Comparison of ENCODE assay signal across 8 mouse cellular contexts in the genomic region with DNA sequence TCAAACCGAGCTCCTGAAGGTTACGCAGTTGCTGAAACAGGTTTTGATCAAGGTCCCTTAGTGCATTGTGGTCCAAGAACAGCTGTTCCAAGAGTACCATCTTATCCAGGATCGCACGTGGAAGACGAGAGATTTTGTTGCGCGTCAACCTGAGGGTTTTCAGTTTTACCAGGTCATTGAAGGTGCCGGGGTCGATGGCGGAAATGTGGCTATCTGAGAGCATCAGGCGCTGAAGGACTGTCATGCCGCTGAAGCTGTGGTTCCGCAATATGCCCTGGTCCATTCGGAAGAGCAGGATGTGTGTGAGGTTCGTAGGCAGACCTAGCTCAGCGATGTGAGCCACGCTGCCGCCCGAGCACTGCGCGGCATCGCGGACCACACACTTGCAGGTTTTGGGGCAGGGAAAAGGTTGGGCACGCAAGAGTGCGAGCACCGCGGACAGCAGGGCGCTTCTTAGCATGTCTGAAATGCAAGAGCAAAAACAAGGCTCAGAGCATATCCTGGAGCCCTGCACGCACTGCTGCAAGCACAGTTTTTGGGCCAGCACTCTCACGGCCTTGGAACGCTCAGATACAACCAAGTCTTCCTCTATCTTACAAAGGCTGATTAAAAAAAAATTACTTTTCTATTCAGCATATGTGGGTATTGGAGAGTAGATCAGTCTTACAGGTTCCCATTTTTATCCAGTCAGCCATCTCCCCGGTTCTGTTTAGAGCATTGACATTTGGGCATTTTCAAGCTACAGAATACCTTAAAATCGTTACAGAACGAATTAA. TPM values are rescaled to one million over a fixed set of nuclear protein-coding genes. Genes with fewer than 3 reads are reported as not detected.
DNase-seq lines count a peak whose midpoint lies in the region; ATAC-seq lines count a peak whose summit lies in the region.

No protein-coding gene starts in this region.

- H3K27ac ChIP-seq in heart, embryonic 11.5 days (ENCODE audit: low read depth, low read length) = no peak overlapping the region
- no peak overlapping the region for H3K27ac ChIP-seq in hindbrain, embryonic 14.5 days
- H3K27ac ChIP-seq in liver, embryonic 13.5 days = no peak overlapping the region
- no peak overlapping the region for H3K27ac ChIP-seq in neural tube, embryonic 15.5 days (replicated peaks)

- peak overlapping the region; percentile 72 for H3K4me3 ChIP-seq in heart, embryonic 11.5 days (ENCODE audit: low read depth, low read length)
- H3K4me3 ChIP-seq in hindbrain, embryonic 14.5 days (replicated peaks; ENCODE audit: low read length) = peak overlapping the region; percentile 52
- H3K4me3 ChIP-seq in liver, embryonic 13.5 days (replicated peaks) = peak overlapping the region; percentile 66
- peak overlapping the region; percentile 59 for H3K4me3 ChIP-seq in neural tube, embryonic 15.5 days (replicated peaks)

- DNase-seq in heart, adult 9 months (ENCODE audit: low spot score in 2 of 2) = no peak
- peak; percentile 17 for DNase-seq in Muller cell, postnatal 12 days (ENCODE audit: inconsistent ontology term)
- peak; percentile 42 for DNase-seq in embryo, embryonic 9.5 days (ENCODE audit: extremely low spot score)
- peak; percentile 45 for DNase-seq in hindbrain, embryonic 14.5 days (ENCODE audit: low spot score)
- no peak for DNase-seq in liver, embryonic 13.5 days
- DNase-seq in gastrocnemius, adult 18-20 months (ENCODE audit: low spot score) = no peak

- peaks cover 55% of the 10 kb centered on the region for H3K27me3 ChIP-seq in heart, embryonic 11.5 days (ENCODE audit: control insufficient read depth, insufficient read depth, low read length)
- peaks cover 60% of the 10 kb centered on the region for H3K27me3 ChIP-seq in hindbrain, embryonic 14.5 days (ENCODE audit: control insufficient read depth, insufficient read depth, low read length)
- H3K27me3 ChIP-seq in liver, embryonic 13.5 days = peaks cover 44% of the 10 kb centered on the region
- H3K27me3 ChIP-seq in neural tube, embryonic 15.5 days (replicated peaks) = peaks cover 50% of the 10 kb centered on the region

- H3K4me1 ChIP-seq in heart, embryonic 11.5 days (ENCODE audit: control insufficient read depth, insufficient read depth, low read length) = peaks cover 14% of the 10 kb centered on the region
- peaks cover 21% of the 10 kb centered on the region for H3K4me1 ChIP-seq in hindbrain, embryonic 14.5 days (replicated peaks; ENCODE audit: control insufficient read depth, insufficient read depth, low read length)
- peaks cover 43% of the 10 kb centered on the region for H3K4me1 ChIP-seq in liver, embryonic 13.5 days (replicated peaks)
- peaks cover 23% of the 10 kb centered on the region for H3K4me1 ChIP-seq in neural tube, embryonic 15.5 days

- peak overlapping the region; percentile 100 for H3K4me2 ChIP-seq in heart, embryonic 11.5 days
- peak overlapping the region; percentile 95 for H3K4me2 ChIP-seq in hindbrain, embryonic 14.5 days (replicated peaks)
- H3K4me2 ChIP-seq in liver, embryonic 13.5 days = peak overlapping the region; percentile 93
- H3K4me2 ChIP-seq in neural tube, embryonic 15.5 days = peak overlapping the region; percentile 96

- no peak overlapping the region for H3K9ac ChIP-seq in heart, embryonic 11.5 days (ENCODE audit: low read depth, low read length)
- H3K9ac ChIP-seq in hindbrain, embryonic 14.5 days = peak overlapping the region; percentile 57; the same call in 1 of the 2 replicates
- peak overlapping the region; percentile 68 for H3K9ac ChIP-seq in liver, embryonic 13.5 days
- peak overlapping the region; percentile 59; the same call in 1 of the 2 replicates for H3K9ac ChIP-seq in neural tube, embryonic 15.5 days (replicated peaks)

- 5% methylated on average over 34 of the region's 34 CpGs for WGBS in heart, embryonic 11.5 days (ENCODE audit: insufficient replicate concordance)
- WGBS in hindbrain, embryonic 14.5 days = 3% methylated on average over 34 of the region's 34 CpGs
- 2% methylated on average over 34 of the region's 34 CpGs for WGBS in liver, embryonic 13.5 days (ENCODE audit: insufficient replicate concordance)
- WGBS in neural tube, embryonic 15.5 days = 4% methylated on average over 34 of the region's 34 CpGs

- no peaks in the 10 kb centered on the region for H3K9me3 ChIP-seq in heart, embryonic 11.5 days (replicated peaks; ENCODE audit: control insufficient read depth, low read length)
- no peaks in the 10 kb centered on the region for H3K9me3 ChIP-seq in hindbrain, embryonic 14.5 days (ENCODE audit: control insufficient read depth, low read length)
- no peaks in the 10 kb centered on the region for H3K9me3 ChIP-seq in liver, embryonic 13.5 days (replicated peaks)
- H3K9me3 ChIP-seq in neural tube, embryonic 15.5 days (replicated peaks) = no peaks in the 10 kb centered on the region

- ATAC-seq in heart, embryonic 11.5 days (replicated peaks; ENCODE audit: insufficient number of reproducible peaks, low FRiP score, low TSS enrichment) = no peak
- 0 out of 2 replicates have a peak, but pooled peaks have one; percentile 11 for ATAC-seq in hindbrain, embryonic 14.5 days (ENCODE audit: low FRiP score)
- ATAC-seq in liver, embryonic 13.5 days (ENCODE audit: low read depth) = no peak
- ATAC-seq in neural tube, embryonic 15.5 days (ENCODE audit: low FRiP score) = 0 out of 2 replicates have a peak, but pooled peaks have one; percentile 28

- H3K36me3 ChIP-seq in heart, embryonic 11.5 days (ENCODE audit: control insufficient read depth, insufficient read depth, low read length) = no peaks in the 10 kb centered on the region
- peaks cover 12% of the 10 kb centered on the region for H3K36me3 ChIP-seq in hindbrain, embryonic 14.5 days (replicated peaks; ENCODE audit: control insufficient read depth, insufficient read depth)
- no peaks in the 10 kb centered on the region for H3K36me3 ChIP-seq in liver, embryonic 13.5 days
- no peaks in the 10 kb centered on the region for H3K36me3 ChIP-seq in neural tube, embryonic 15.5 days

RNA-seq across cellular contexts. Expression of a gene that starts 1.0 kb away (rescaled TPM):
- 3.2 and 5.5 TPM in 2 replicates for polyA plus RNA-seq in heart, embryonic 11.5 days (2014; fragmentation: Nextera tagmentation; extraction: Ambion mirVana)
- 0.64 and 0.68 TPM in 2 replicates for polyA plus RNA-seq in hindbrain, embryonic 14.5 days (2014; fragmentation: Nextera tagmentation; extraction: Ambion mirVana)
- polyA plus RNA-seq in liver, embryonic 13.5 days (2015; fragmentation: Nextera tagmentation; extraction: Ambion mirVana) = 17.2 and 21.8 TPM in 2 replicates
- polyA plus RNA-seq in neural tube, embryonic 15.5 days (2015; fragmentation: Nextera tagmentation; extraction: Ambion mirVana) = 0.52 and 1.2 TPM in 2 replicates
- total RNA-seq in gastrocnemius, adult 18-20 months (2021) = not detected

RNA-seq across cellular contexts. Expression of a gene that starts 26.5 kb away (rescaled TPM):
- 0.48 and 0.84 TPM in 2 replicates for polyA plus RNA-seq in heart, embryonic 11.5 days (2014; fragmentation: Nextera tagmentation; extraction: Ambion mirVana)
- polyA plus RNA-seq in hindbrain, embryonic 14.5 days (2014; fragmentation: Nextera tagmentation; extraction: Ambion mirVana) = 0.31 and 0.39 TPM in 2 replicates
- polyA plus RNA-seq in liver, embryonic 13.5 days (2015; fragmentation: Nextera tagmentation; extraction: Ambion mirVana) = 0.08 TPM in 1 of 2 replicates, not detected in the other
- 0.37 and 0.43 TPM in 2 replicates for polyA plus RNA-seq in neural tube, embryonic 15.5 days (2015; fragmentation: Nextera tagmentation; extraction: Ambion mirVana)
- total RNA-seq in gastrocnemius, adult 18-20 months (2021) = under 1 TPM; 0.14 to 0.47 TPM

RNA-seq across cellular contexts. Expression of a gene that starts 42.3 kb away (rescaled TPM):
- polyA plus RNA-seq in heart, embryonic 11.5 days (2014; fragmentation: Nextera tagmentation; extraction: Ambion mirVana) = not detected in 2 replicates
- not detected in 2 replicates for polyA plus RNA-seq in hindbrain, embryonic 14.5 days (2014; fragmentation: Nextera tagmentation; extraction: Ambion mirVana)
- 1.7 TPM in 2 replicates for polyA plus RNA-seq in liver, embryonic 13.5 days (2015; fragmentation: Nextera tagmentation; extraction: Ambion mirVana)
- not detected in 2 replicates for polyA plus RNA-seq in neural tube, embryonic 15.5 days (2015; fragmentation: Nextera tagmentation; extraction: Ambion mirVana)
- total RNA-seq in gastrocnemius, adult 18-20 months (2021) = under 1 TPM in 1 of 2 experiments, not detected in 1; 0.05 TPM

Comparison
In these comparisons a context has a peak if more than half of its experiments do, and no peak if none do; other contexts are left out.
1. ATAC-seq: peak in hindbrain, embryonic 14.5 days (single experiment) and neural tube, embryonic 15.5 days (single experiment); none in heart, embryonic 11.5 days (single experiment) and liver, embryonic 13.5 days (single experiment).
2. DNase-seq: peak in Muller cell, postnatal 12 days (single experiment), embryo, embryonic 9.5 days (single experiment) and hindbrain, embryonic 14.5 days (single experiment); none in heart, adult 9 months (0 of 2), liver, embryonic 13.5 days (single experiment) and gastrocnemius, adult 18-20 months (single experiment).
3. Peak in every context shown above with its lines, with median percentiles within 50 percentile points of each other: H3K4me2 ChIP-seq and H3K4me3 ChIP-seq.